Mouse (Mus musculus) small intestine, adult 2 months (tissue): ENCODE data around the gene Cdkn3. TPM values are rescaled to one million over a fixed set of nuclear protein-coding genes. Genes with fewer than 3 reads are reported as not detected.

ENCODE experiments used
- H3K27ac ChIP-seq: fragments of 200-500 bp; 2 replicates; pipeline ENCODE4 v1.5.1; 2012; ENCODE audit warnings: low read depth, low read length, control low read depth, inconsistent platforms; ENCODE audit not compliant: insufficient read depth
- H3K27me3 ChIP-seq: fragments of 200-500 bp; 2 replicates; pipeline ENCODE4 v1.6.1; 2012; ENCODE audit warnings: mild to moderate bottlenecking, moderate library complexity, low read length, inconsistent platforms; ENCODE audit not compliant: control insufficient read depth, insufficient read depth
- H3K36me3 ChIP-seq: fragments of 200-500 bp; 2 replicates; pipeline ENCODE4 v1.6.1; 2012; ENCODE audit warnings: mild to moderate bottlenecking, low read length, control low read depth, inconsistent platforms; ENCODE audit not compliant: control insufficient read depth, insufficient read depth
- H3K4me1 ChIP-seq: fragments of 200-500 bp; 2 replicates; pipeline ENCODE4 v1.6.1; 2012; ENCODE audit warnings: low read length, inconsistent platforms, mixed read lengths; ENCODE audit not compliant: control insufficient read depth, insufficient read depth, insufficient read length
- H3K4me3 ChIP-seq: fragments of 200-500 bp; 2 replicates; pipeline ENCODE4 v1.5.1; 2012; ENCODE audit warnings: low read depth, mild to moderate bottlenecking, control low read depth, inconsistent platforms, low read length, moderate library complexity
- CTCF ChIP-seq: fragments of 200-500 bp; IDR thresholded peaks from 2 replicates; pipeline ENCODE4 v1.5.1; 2012; ENCODE audit warnings: low read depth, mild to moderate bottlenecking, control low read depth, inconsistent platforms, low read length, moderate library complexity, mixed read lengths; ENCODE audit not compliant: insufficient replicate concordance, insufficient read length; ENCODE audit errors: extremely low read depth
- POLR2A ChIP-seq: fragments of 200-500 bp; IDR thresholded peaks from 2 replicates; pipeline ENCODE4 v1.6.1; 2012; ENCODE audit warnings: low read depth, mild to moderate bottlenecking, control low read depth, inconsistent platforms, low read length, moderate library complexity
- WGBS: fragments of 180-500 bp; shearing (Covaris S2); methylation state at CpG from one replicate; pipeline ENCODE4 v1.1.7; 2018; 5-methylcytosine and 5-hydroxymethylcytosine counted together
- polyA plus RNA-seq: library from polyadenylated mRNA; depleted of rRNA; stranded (reverse); fragments of >200 nt; gene quantifications from 2 replicates; pipeline ENCODE4 v1.2.3, GENCODE M21; 2012

Cdkn3 gene
- polyA plus RNA-seq, 1 experiment, result 3.3 TPM

GRCm38 (mm10) chr14:46759970-46760354 is 379 bp upstream of the Cdkn3 start:
- WGBS, result 1% methylated on average over 7 of the region's 7 CpGs
- H3K27me3 ChIP-seq, result no peaks in the 10 kb centered on the region
- peaks cover 2% of the 10 kb centered on the region; the same call in 1 of the 2 replicates for H3K4me1 ChIP-seq
- H3K36me3 ChIP-seq, result no peaks in the 10 kb centered on the region; the same call in 1 of the 2 replicates
- TF ChIP-seq CTCF (no peak), POLR2A (no peak)
- H3K4me3 ChIP-seq, result peak overlapping the region; percentile 84; the same call in 1 of the 2 replicates
- no peak overlapping the region for H3K27ac ChIP-seq

DNA sequence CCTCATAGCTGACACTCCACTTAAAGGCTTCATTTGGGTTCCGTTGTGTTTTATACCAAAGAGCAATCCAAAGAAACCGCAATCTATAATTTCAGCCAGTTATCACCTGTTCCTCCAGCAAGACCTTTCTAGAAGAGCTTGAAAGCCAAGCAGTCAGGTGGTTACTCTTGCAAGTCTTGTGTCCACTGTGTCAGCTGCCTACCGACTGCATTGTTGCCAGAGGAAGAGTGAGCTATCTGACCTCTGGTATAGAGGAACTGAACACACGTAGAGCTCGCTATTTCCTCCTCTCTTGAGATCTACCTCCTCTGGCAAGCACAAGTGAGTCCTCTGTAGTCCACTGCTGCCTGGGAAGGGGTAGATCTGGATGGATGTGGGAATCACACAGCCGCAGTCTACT is 845 bp downstream of the Cdkn3 start:
- WGBS, result 23% methylated on average over 6 of the region's 6 CpGs
- peaks cover 2% of the 10 kb centered on the region; the same call in 1 of the 2 replicates for H3K4me1 ChIP-seq
- TF ChIP-seq POLR2A, result no peak
- TF ChIP-seq CTCF, result no peak
- H3K27me3 ChIP-seq, result no peaks in the 10 kb centered on the region
- H3K27ac ChIP-seq, result no peak overlapping the region
- no peak overlapping the region; the same call in 1 of the 2 replicates for H3K4me3 ChIP-seq
- peaks cover 2% of the 10 kb centered on the region; the same call in 1 of the 2 replicates for H3K36me3 ChIP-seq

- H3K36me3 ChIP-seq, result peaks cover 25% of the 10 kb centered on the region
- H3K4me3 ChIP-seq, result no peak overlapping the region
Observed at GRCm38 (mm10) chr14:46767116-46767515, 6.8 kb downstream of the Cdkn3 start.

GRCm38 (mm10) chr14:46770036-46770435 is 9.7 kb downstream of the Cdkn3 start:
- WGBS, result 71% methylated on average over 6 of the region's 6 CpGs
- H3K27me3 ChIP-seq, result no peaks in the 10 kb centered on the region
- peaks cover 36% of the 10 kb centered on the region for H3K36me3 ChIP-seq
- H3K4me1 ChIP-seq, result no peaks in the 10 kb centered on the region
- H3K27ac ChIP-seq, result no peak overlapping the region
- H3K4me3 ChIP-seq, result no peak overlapping the region
- TF ChIP-seq CTCF (no peak), POLR2A (no peak)

More at GRCm38 (mm10) chr14:46767116-46767515, 6.8 kb downstream of the Cdkn3 start:
- TF ChIP-seq CTCF (no peak), POLR2A (no peak)
- WGBS, result 87% methylated on average over 12 of the region's 12 CpGs
- Histone ChIP-seq H3K27ac (no peak overlapping the region), H3K4me1 (no peaks in the 10 kb centered on the region), H3K27me3 (no peaks in the 10 kb centered on the region)

- peaks cover 50% of the 10 kb centered on the region for H3K36me3 ChIP-seq
- no peak overlapping the region for H3K4me3 ChIP-seq
- 97% methylated on average over 9 of the region's 9 CpGs for WGBS
- H3K4me1 ChIP-seq, result no peaks in the 10 kb centered on the region
- H3K27ac ChIP-seq, result no peak overlapping the region
- no peak for TF ChIP-seq CTCF
- TF ChIP-seq POLR2A, result no peak
- H3K27me3 ChIP-seq, result no peaks in the 10 kb centered on the region
Observed at GRCm38 (mm10) chr14:46778756-46779155, 18.4 kb downstream of the Cdkn3 start.

DNA sequence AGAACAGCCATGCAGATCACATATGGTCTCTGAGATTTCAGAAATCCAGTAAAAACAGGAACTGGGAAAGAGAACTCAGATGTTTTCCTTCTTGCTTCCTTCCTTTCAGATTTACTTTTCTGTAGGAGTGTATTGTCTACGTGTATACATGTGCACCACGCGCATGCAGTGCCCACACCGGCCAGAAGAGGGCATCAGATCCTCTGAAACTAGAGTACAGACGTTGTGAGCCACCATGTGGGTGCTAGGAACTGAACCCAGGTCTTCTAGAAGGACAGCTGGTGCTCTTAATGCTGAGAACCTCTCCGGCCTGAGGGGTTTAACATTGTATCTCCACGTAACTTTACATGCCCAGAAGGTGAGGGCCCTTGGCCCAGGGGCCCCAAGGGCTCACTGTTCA is 18.9 kb downstream of the Cdkn3 start:
- H3K27me3 ChIP-seq, result no peaks in the 10 kb centered on the region
- H3K36me3 ChIP-seq, result peaks cover 48% of the 10 kb centered on the region
- H3K27ac ChIP-seq, result no peak overlapping the region
- no peak for TF ChIP-seq POLR2A
- peak; percentile 39; the same call in 1 of the 2 replicates for TF ChIP-seq CTCF
- no peaks in the 10 kb centered on the region for H3K4me1 ChIP-seq
- 96% methylated on average over 7 of the region's 7 CpGs for WGBS
- H3K4me3 ChIP-seq, result no peak overlapping the region

DNA sequence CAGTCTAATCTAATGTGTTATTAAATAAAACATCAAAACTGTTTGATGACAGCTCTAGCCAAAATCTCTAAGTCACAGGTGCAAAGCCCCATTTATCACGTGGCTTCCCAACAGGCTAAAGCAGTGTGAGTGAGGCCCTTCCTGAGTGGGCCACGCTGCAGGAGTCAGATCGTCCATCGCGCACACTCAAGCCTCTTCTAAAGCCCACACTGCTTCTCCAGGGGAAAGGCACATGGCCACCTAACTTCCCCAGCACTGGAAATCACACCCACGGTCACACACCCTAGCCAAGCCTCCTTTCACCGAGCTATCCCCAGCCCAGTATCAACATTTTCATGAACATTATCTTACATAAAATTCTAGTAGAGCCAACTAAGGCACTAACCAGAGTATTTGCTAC is 20.7 kb downstream of the Cdkn3 start:
- Histone ChIP-seq H3K27me3 (no peaks in the 10 kb centered on the region), H3K4me3 (no peak overlapping the region), H3K27ac (no peak overlapping the region), H3K4me1 (no peaks in the 10 kb centered on the region; the same call in 1 of the 2 replicates), H3K36me3 (peaks cover 38% of the 10 kb centered on the region)
- TF ChIP-seq CTCF, result no peak
- TF ChIP-seq POLR2A, result no peak
- 93% methylated on average over 7 of the region's 7 CpGs for WGBS
